Mouse (Mus musculus) kidney, postnatal 0 days (tissue): ENCODE results near the gene Mtnr1b. TPM values are rescaled to one million over a fixed set of nuclear protein-coding genes. Genes with fewer than 3 reads are reported as not detected.
A peak's percentile ranks its signal among the peaks of the same experiment; 100 is the strongest.

Experiments
- ATAC-seq: fragments of 200-750 bp; cut with Nextera tagmentation; replicated peaks from 2 replicates; pipeline ENCODE4 v1.8.0; 2017; ENCODE audit warnings: low read depth, moderate number of reproducible peaks, moderate TSS enrichment, moderate library complexity; ENCODE audit not compliant: low FRiP score
- DNase-seq: peaks from one replicate; pipeline ENCODE4 v3.0.0-alpha.2; 2016; ENCODE audit warnings: low spot score
- H3K27ac ChIP-seq: fragments of 300-500 bp; sonication (generic); 2 replicates; pipeline ENCODE4 v1.5.1; 2014; ENCODE audit warnings: mild to moderate bottlenecking
- H3K27me3 ChIP-seq: fragments of 300-500 bp; sonication (generic); 2 replicates; pipeline ENCODE4 v1.6.1; 2014; ENCODE audit warnings: low read length, mixed read lengths; ENCODE audit not compliant: insufficient read depth
- H3K36me3 ChIP-seq: fragments of 300-500 bp; sonication (generic); 2 replicates; pipeline ENCODE4 v1.6.1; 2014; ENCODE audit warnings: low read length, mixed read lengths; ENCODE audit not compliant: insufficient read depth
- H3K4me1 ChIP-seq: fragments of 300-500 bp; sonication (generic); replicated peaks from 2 replicates; pipeline ENCODE4 v1.6.1; 2014; ENCODE audit warnings: antibody characterized with exemption, low read length, mixed read lengths; ENCODE audit not compliant: insufficient read depth
- H3K4me2 ChIP-seq: fragments of 300-500 bp; sonication (generic); 2 replicates; pipeline ENCODE4 v1.6.1; 2014; ENCODE audit warnings: mild to moderate bottlenecking, low read length, moderate library complexity, mixed read lengths
- H3K4me3 ChIP-seq: fragments of 300-500 bp; sonication (generic); replicated peaks from 2 replicates; pipeline ENCODE4 v1.5.1; 2014; ENCODE audit warnings: low read depth, low read length
- H3K9ac ChIP-seq: fragments of 300-500 bp; sonication (generic); 2 replicates; pipeline ENCODE4 v1.6.1; 2014; ENCODE audit warnings: low read depth, low read length
- H3K9me3 ChIP-seq: fragments of 300-500 bp; sonication (generic); replicated peaks from 2 replicates; pipeline ENCODE4 v1.6.1; 2016; ENCODE audit warnings: low read length, inconsistent platforms, mixed read lengths
- CTCF ChIP-seq: IDR thresholded peaks from 2 replicates; pipeline ENCODE4 v1.5.1; 2016; ENCODE audit warnings: antibody characterized with exemption, low read depth, mild to moderate bottlenecking, moderate library complexity
- WGBS: fragments of 180-500 bp; shearing (Covaris S2); extraction: QIAGEN DNeasy Blood & Tissue Kit; methylation state at CpG from one replicate; pipeline ENCODE4 v1.1.7; 2014; 5-methylcytosine and 5-hydroxymethylcytosine counted together
- polyA plus RNA-seq: library from polyadenylated mRNA; unstranded; fragments of >200 nt; fragmentation: Nextera tagmentation; extraction: Ambion mirVana; gene quantifications from 2 replicates; pipeline ENCODE4 v1.2.1, GENCODE M21; 2015

Mtnr1b gene
- polyA plus RNA-seq, 1 experiment from 2014 or later: not detected

- Histone ChIP-seq H3K4me1 (no peaks in the 10 kb centered on the region), H3K9ac (no peak overlapping the region), H3K27me3 (no peaks in the 10 kb centered on the region), H3K4me3 (no peak overlapping the region), H3K9me3 (no peaks in the 10 kb centered on the region), H3K27ac (no peak overlapping the region), H3K4me2 (no peak overlapping the region), H3K36me3 (no peaks in the 10 kb centered on the region)
- TF ChIP-seq CTCF: no peak
- ATAC-seq (no peak), DNase-seq (peak; percentile 29)
- 54% methylated on average over 4 of the region's 4 CpGs for WGBS
Measured at GRCm38 (mm10) chr9:15781936-15782335, 92.4 kb downstream of the Mtnr1b start.

- 78% methylated on average over 1 of the region's 1 CpGs for WGBS
- no peak for ATAC-seq
Measured at GRCm38 (mm10) chr9:15774911-15775310, 99.4 kb downstream of the Mtnr1b start.

More at GRCm38 (mm10) chr9:15774911-15775310, 99.4 kb downstream of the Mtnr1b start:
- no peak overlapping the region for H3K27ac ChIP-seq
- H3K9ac ChIP-seq: no peak overlapping the region
- H3K9me3 ChIP-seq: no peaks in the 10 kb centered on the region
- no peaks in the 10 kb centered on the region for H3K27me3 ChIP-seq
- no peak overlapping the region for H3K4me3 ChIP-seq
- TF ChIP-seq CTCF: no peak
- no peaks in the 10 kb centered on the region for H3K4me1 ChIP-seq
- H3K36me3 ChIP-seq: no peaks in the 10 kb centered on the region
- DNase-seq: no peak
- H3K4me2 ChIP-seq: no peak overlapping the region

Other genes with a start within 250 kb of the Mtnr1b start
- 0.70 and 0.74 TPM in 2 replicates for gene Deup1, start 246.6 kb downstream of the Mtnr1b start, polyA plus RNA-seq
- 13.5 and 13.8 TPM in 2 replicates for gene Slc36a4, start 164.8 kb downstream of the Mtnr1b start, polyA plus RNA-seq